Mouse (Mus musculus): ENCODE measurements around the gene Ociad1. TPM values are rescaled to one million over a fixed set of nuclear protein-coding genes. Genes with fewer than 3 reads are reported as not detected.

The Ociad1 gene
- 115 and 117 TPM in 2 replicates for polyA plus RNA-seq (2015; fragmentation: Nextera tagmentation; extraction: Ambion mirVana)

DNA sequence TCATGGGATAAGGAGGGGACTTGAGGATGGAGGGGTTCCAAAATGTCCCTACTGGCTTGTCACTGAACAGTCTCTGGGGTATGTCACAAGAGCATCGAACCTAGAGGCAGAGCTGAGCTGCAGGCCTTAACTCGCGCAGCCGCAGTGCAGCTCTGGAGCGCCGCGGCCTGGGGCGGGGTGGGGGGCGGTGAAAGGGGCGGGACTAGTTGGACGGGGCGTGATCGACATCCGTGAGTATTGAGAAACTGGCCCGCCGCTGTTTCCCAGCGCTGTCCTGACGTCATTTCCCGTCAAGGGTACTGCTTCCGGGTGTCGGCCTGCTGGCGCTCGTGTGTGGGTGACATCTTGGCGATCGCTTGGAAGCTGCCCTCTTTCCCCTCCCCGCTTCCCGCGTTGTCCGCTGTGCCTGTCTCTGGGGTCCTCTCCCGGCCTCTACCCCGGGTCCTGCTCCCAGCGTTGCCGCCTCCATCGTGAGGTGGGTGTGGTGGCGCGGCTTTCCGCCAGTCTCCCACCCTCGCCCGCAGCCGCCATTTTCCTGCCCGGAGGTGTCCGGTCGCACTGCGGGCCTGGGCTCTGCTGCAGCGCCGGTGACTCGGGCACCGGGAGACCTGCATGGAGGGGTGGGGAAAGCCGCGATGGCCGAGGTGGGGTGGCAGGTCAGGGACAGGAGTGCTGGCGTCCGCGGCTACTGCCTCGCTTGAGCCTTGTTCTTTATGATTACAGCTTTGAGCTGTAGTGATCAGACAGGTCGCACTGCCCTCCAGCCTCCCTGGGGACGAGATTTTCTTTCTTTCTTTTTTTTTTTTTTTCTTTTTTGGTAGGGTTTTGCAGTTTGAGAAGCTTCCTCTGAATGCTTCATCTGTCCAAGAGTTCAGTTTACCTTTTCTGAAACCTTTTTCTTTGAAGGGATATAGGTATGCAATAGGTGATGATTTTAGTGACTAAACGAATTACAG, at the start of gene Ociad1:
Gene Ociad1 (plus strand): TSS at position 283 of the 956 bp plus-strand sequence.
- ATAC-seq (ENCODE audit: insufficient read depth) = peak; percentile 96
- Histone ChIP-seq H3K27me3 (no peaks in the 10 kb centered on the region), H3K9me3 (replicated peaks) (no peaks in the 10 kb centered on the region), H3K9ac (peak within 1 kb of the TSS; percentile 91), H3K36me3 (replicated peaks) (peaks cover 24% of the 10 kb centered on the region), H3K4me3 (replicated peaks) (peak within 1 kb of the TSS; percentile 96), H3K27ac (replicated peaks) (peak within 1 kb of the TSS; percentile 95), H3K4me2 (peak within 1 kb of the TSS; percentile 75), H3K4me1 (replicated peaks) (peaks cover 31% of the 10 kb centered on the region)
- WGBS (ENCODE audit: insufficient replicate concordance) = under 1% methylated on average over 55 of the region's 58 CpGs

GRCm38 (mm10) chr5:73244403-73244802, 48.2 kb upstream of the Ociad1 start:
- H3K4me3 ChIP-seq (replicated peaks) = no peak overlapping the region
- peaks cover 55% of the 10 kb centered on the region for H3K4me1 ChIP-seq (replicated peaks)
- H3K9me3 ChIP-seq (replicated peaks) = no peaks in the 10 kb centered on the region
- no peak for ATAC-seq (ENCODE audit: insufficient read depth)
- no peaks in the 10 kb centered on the region for H3K27me3 ChIP-seq
- no peak overlapping the region for H3K4me2 ChIP-seq
- H3K36me3 ChIP-seq (replicated peaks) = peaks cover under 1% of the 10 kb centered on the region; the same call in 1 of the 2 replicates
- H3K9ac ChIP-seq = no peak overlapping the region
- WGBS (ENCODE audit: insufficient replicate concordance) = 79% methylated on average over 13 of the region's 13 CpGs
- no peak overlapping the region for H3K27ac ChIP-seq (replicated peaks)

GRCm38 (mm10) chr5:73246414-73246813, 46.2 kb upstream of the Ociad1 start:
- peak; percentile 72 for ATAC-seq (ENCODE audit: insufficient read depth)
- 0 out of 2 replicates have a peak overlapping the region, but pooled peaks have one; percentile 16 for H3K9ac ChIP-seq

GRCm38 (mm10) chr5:73248211-73248610, 44.4 kb upstream of the Ociad1 start:
- WGBS (ENCODE audit: insufficient replicate concordance) = 83% methylated on average over 8 of the region's 8 CpGs
- ATAC-seq (ENCODE audit: insufficient read depth) = no peak
- peaks cover 5% of the 10 kb centered on the region; the same call in 1 of the 2 replicates for H3K36me3 ChIP-seq (replicated peaks)
- no peak overlapping the region for H3K4me3 ChIP-seq (replicated peaks)
- H3K4me1 ChIP-seq (replicated peaks) = peaks cover 69% of the 10 kb centered on the region
- H3K9ac ChIP-seq = no peak overlapping the region
- H3K27me3 ChIP-seq = no peaks in the 10 kb centered on the region
- no peak overlapping the region for H3K4me2 ChIP-seq
- no peak overlapping the region for H3K27ac ChIP-seq (replicated peaks)
- no peaks in the 10 kb centered on the region for H3K9me3 ChIP-seq (replicated peaks)

More at GRCm38 (mm10) chr5:73246414-73246813, 46.2 kb upstream of the Ociad1 start:
- H3K36me3 ChIP-seq (replicated peaks) = peaks cover 5% of the 10 kb centered on the region; the same call in 1 of the 2 replicates
- no peaks in the 10 kb centered on the region for H3K27me3 ChIP-seq
- 46% methylated on average over 6 of the region's 6 CpGs for WGBS (ENCODE audit: insufficient replicate concordance)
- no peaks in the 10 kb centered on the region for H3K9me3 ChIP-seq (replicated peaks)
- peak overlapping the region; percentile 29 for H3K4me2 ChIP-seq
- peak overlapping the region; percentile 43 for H3K27ac ChIP-seq (replicated peaks)
- H3K4me1 ChIP-seq (replicated peaks) = peaks cover 68% of the 10 kb centered on the region
- no peak overlapping the region for H3K4me3 ChIP-seq (replicated peaks)

- Histone ChIP-seq H3K9me3 (replicated peaks) (no peaks in the 10 kb centered on the region), H3K36me3 (replicated peaks) (peaks cover 5% of the 10 kb centered on the region; the same call in 1 of the 2 replicates), H3K27me3 (no peaks in the 10 kb centered on the region), H3K4me2 (no peak overlapping the region), H3K27ac (replicated peaks) (no peak overlapping the region), H3K4me1 (replicated peaks) (peaks cover 79% of the 10 kb centered on the region), H3K9ac (no peak overlapping the region), H3K4me3 (replicated peaks) (no peak overlapping the region)
- ATAC-seq (ENCODE audit: insufficient read depth) = no peak
- WGBS (ENCODE audit: insufficient replicate concordance) = 80% methylated on average over 4 of the region's 4 CpGs
These were observed 43.2 kb upstream of the Ociad1 start for GRCm38 (mm10) chr5:73249341-73249740.

GRCm38 (mm10) chr5:73252739-73253138, 39.8 kb upstream of the Ociad1 start:
- no peak overlapping the region for H3K9ac ChIP-seq
- no peaks in the 10 kb centered on the region for H3K9me3 ChIP-seq (replicated peaks)
- H3K27ac ChIP-seq (replicated peaks) = peak overlapping the region; percentile 80
- no peaks in the 10 kb centered on the region for H3K27me3 ChIP-seq
- ATAC-seq (ENCODE audit: insufficient read depth) = no peak
- peak overlapping the region; percentile 95 for H3K4me2 ChIP-seq
- peaks cover 5% of the 10 kb centered on the region; the same call in 1 of the 2 replicates for H3K36me3 ChIP-seq (replicated peaks)
- no peak overlapping the region for H3K4me3 ChIP-seq (replicated peaks)
- H3K4me1 ChIP-seq (replicated peaks) = peaks cover 67% of the 10 kb centered on the region

DNA sequence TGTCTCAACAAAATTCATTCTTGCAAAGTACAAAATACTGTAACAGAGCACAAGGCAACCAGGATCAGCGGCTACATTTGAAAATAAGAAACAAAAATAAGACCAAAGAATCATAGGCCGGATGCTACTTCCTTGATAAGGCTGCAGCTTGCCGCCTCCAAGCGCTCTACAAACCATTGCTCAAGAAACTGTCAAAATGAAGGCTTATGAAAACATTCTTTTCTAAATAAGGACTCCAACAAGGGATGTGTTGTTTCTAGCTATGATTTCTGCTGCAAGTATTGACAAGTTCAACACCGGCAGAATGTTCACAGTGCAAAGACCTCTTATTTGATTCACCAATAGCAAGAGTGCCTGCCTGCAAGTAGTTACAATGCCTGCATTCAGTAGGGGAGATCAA, 37.9 kb upstream of the Ociad1 start:
- Histone ChIP-seq H3K27me3 (no peaks in the 10 kb centered on the region), H3K9ac (peak overlapping the region; percentile 89), H3K4me2 (peak overlapping the region; percentile 95), H3K36me3 (replicated peaks) (peaks cover 1% of the 10 kb centered on the region; the same call in 1 of the 2 replicates), H3K4me3 (replicated peaks) (peak overlapping the region; percentile 95), H3K4me1 (replicated peaks) (peaks cover 69% of the 10 kb centered on the region), H3K27ac (replicated peaks) (peak overlapping the region; percentile 92), H3K9me3 (replicated peaks) (no peaks in the 10 kb centered on the region)
- WGBS (ENCODE audit: insufficient replicate concordance) = 5% methylated on average over 5 of the region's 5 CpGs
- ATAC-seq (ENCODE audit: insufficient read depth) = no peak

DNA sequence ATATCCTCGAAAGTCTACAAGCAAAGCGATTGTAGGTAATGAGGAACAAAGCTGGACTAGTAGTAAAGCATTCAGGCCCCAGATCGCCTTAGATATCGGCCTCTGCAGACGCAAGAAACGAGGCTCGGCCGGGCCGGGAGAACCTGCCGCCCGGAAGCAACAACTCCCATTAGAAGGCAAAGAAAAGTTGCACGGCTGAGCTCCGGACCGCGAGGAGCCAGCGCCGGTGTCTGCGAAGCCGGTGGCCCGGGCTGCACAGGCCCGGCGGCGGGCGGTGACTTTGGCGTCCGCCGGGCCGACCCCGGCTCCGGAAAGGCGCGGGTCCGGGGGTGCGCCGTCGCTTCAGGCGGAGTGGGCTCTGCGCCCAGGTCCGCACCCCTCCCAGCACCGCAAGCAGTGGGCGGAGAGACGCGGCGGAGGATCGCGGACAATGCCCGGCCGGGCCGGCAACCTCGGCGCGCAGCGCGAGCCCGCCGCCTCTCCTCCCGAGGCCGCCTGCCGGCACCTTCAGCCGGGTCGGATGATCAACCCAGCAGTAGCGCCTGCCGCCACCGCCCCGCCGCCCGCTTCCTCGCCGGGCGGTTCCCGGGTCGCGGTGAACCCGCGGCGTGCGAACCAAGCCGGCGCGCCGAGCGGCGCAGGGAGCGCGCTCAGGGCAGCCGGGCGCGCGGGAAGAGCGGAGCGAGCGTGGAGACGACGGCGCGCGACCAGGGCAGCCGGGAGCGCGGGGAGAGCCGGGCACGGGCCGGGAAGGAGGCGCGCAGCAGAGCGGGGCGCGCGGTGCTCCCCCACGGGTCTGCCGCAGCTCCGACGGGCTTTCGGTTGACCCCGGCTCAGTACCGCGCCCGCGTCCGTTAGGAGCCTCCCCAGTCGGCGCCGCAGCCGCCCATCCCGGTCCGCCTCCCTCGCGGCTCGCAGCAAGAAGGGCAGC, 37.0 kb upstream of the Ociad1 start:
- Histone ChIP-seq H3K36me3 (replicated peaks) (no peaks in the 10 kb centered on the region; the same call in 1 of the 2 replicates), H3K27me3 (no peaks in the 10 kb centered on the region), H3K9me3 (replicated peaks) (no peaks in the 10 kb centered on the region), H3K9ac (peak overlapping the region; percentile 89), H3K4me2 (peak overlapping the region; percentile 95), H3K4me3 (replicated peaks) (peak overlapping the region; percentile 95), H3K27ac (replicated peaks) (peak overlapping the region; percentile 92), H3K4me1 (replicated peaks) (peaks cover 62% of the 10 kb centered on the region)
- under 1% methylated on average over 126 of the region's 129 CpGs for WGBS (ENCODE audit: insufficient replicate concordance)
- peak; percentile 35 for ATAC-seq (ENCODE audit: insufficient read depth)

DNA sequence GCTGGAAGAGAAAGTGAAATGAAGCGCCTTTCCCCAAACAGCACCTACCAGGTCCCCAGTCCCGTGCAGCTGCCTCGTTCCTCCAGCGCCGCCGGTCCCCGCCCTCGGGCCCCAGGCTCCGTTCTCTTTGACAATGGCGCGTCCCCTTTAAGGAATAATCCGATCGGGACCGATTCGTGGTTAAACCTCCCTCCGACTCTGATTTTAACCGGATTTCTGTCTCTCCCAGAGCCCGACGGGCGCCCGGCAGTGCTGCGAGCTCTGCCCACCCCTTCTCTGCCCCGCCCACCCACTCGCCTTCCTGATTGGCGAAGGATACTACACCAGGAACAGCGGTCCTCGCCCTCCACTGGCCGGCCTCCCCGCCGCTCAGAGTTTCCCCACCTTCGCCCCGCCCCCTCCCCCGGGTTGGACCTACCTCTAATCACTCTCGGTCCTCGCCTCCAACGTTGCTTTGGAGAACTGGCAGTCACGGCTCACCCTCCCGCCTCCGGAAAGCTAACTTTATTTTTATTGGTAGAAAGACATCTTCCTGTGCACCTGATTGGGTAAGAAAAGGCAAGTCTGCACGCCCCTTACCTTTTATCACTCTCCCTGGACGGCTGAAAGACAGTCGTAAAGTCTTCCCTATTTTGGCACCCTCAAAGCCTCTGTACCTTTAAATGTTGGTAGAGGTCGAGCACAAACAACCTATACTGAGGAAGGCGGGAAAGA, 36.1 kb upstream of the Ociad1 start, which contains the start of gene Fryl:
Gene Fryl (minus strand): TSS at position 268 of the 714 bp plus-strand sequence.
- ATAC-seq (ENCODE audit: insufficient read depth) = peak; percentile 96
- no peaks in the 10 kb centered on the region for H3K9me3 ChIP-seq (replicated peaks)
- H3K9ac ChIP-seq = peak within 1 kb of the TSS; percentile 89
- peak within 1 kb of the TSS; percentile 95 for H3K4me3 ChIP-seq (replicated peaks)
- peak within 1 kb of the TSS; percentile 92 for H3K27ac ChIP-seq (replicated peaks)
- H3K27me3 ChIP-seq = no peaks in the 10 kb centered on the region
- peaks cover 54% of the 10 kb centered on the region for H3K4me1 ChIP-seq (replicated peaks)
- WGBS (ENCODE audit: insufficient replicate concordance) = under 1% methylated on average over 44 of the region's 44 CpGs
- peak within 1 kb of the TSS; percentile 95 for H3K4me2 ChIP-seq
- H3K36me3 ChIP-seq (replicated peaks) = no peaks in the 10 kb centered on the region; the same call in 1 of the 2 replicates

DNA sequence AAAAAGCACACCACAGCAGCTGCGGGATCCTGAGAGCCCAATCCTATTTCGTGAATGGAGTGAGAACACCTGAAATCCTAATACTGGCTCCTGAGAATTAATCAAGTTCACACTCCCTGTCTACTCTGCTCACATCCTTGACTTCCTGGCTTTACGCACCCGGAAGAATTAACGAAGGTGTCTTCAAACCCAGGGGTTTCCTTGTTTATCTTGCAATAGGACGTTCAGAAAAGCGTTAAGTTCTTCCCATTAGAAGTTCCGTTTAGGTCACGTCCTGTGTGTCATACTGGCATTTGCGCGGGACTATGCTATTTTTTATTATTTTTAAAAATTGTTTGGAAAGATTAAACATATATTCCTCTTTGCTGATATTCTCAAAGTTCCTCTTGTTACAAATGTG, 35.5 kb upstream of the Ociad1 start:
- Histone ChIP-seq H3K36me3 (replicated peaks) (no peaks in the 10 kb centered on the region; the same call in 1 of the 2 replicates), H3K4me2 (peak overlapping the region; percentile 95), H3K9ac (peak overlapping the region; percentile 62), H3K27me3 (no peaks in the 10 kb centered on the region), H3K4me3 (replicated peaks) (peak overlapping the region; percentile 95), H3K9me3 (replicated peaks) (no peaks in the 10 kb centered on the region), H3K27ac (replicated peaks) (peak overlapping the region; percentile 85), H3K4me1 (replicated peaks) (peaks cover 48% of the 10 kb centered on the region)
- ATAC-seq (ENCODE audit: insufficient read depth) = no peak
- WGBS (ENCODE audit: insufficient replicate concordance) = under 1% methylated on average over 11 of the region's 11 CpGs
